Mouse (Mus musculus) MN1 (cell line): ENCODE measurements around the gene A630001G21Rik.
A peak's percentile ranks its signal among the peaks of the same experiment; 100 is the strongest.

Source experiments
- DNase-seq: peaks from one replicate; pipeline ENCODE4 v3.0.0-alpha.2; 2016; ENCODE audit warnings: low spot score

The A630001G21Rik gene

DNA sequence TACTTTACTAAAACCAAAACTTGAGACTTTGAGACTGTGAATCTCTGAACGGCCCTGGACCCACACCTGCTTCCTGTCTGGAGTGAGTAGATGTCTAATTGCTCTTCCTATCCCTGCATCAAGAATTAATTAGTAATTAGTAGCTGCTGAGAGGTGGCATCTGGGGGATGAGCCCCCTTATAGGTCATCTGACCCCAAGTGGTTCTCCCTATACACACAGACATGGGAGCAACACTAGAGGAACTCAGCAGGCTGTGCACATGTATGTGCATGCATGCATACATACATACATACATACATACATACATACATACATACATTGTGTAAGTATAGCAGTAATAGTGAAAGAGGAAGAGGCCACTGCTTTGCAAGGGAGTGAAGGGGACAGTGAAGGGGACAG is 43.9 kb downstream of the A630001G21Rik start:
- no peak for DNase-seq

DNA sequence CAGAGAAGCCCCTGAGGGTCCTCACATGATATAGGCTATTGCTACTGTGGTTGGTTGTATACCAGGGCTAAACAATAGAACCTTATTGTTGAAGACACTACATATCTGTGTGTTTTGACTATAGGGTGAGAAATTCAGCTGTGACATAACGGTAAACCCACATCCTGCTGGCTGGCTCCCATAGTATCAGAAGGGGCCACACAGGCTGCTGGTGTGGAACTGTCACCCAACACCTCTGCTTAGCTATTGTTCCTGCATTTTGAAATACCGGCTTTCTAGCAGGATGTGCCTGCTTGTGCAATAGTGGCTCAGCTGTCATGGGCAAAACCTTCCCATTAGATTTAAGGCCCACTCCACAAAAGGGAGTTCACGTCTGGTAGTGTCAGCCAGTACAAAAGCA is 45.9 kb downstream of the A630001G21Rik start:
- no peak for DNase-seq

- DNase-seq: no peak
These were observed 48.0 kb downstream of the A630001G21Rik start for GRCm38 (mm10) chr1:85730471-85730870.

- DNase-seq: peak; percentile 12
These were observed 58.1 kb downstream of the A630001G21Rik start for GRCm38 (mm10) chr1:85720220-85720893.

GRCm38 (mm10) chr1:85719049-85719448 is 59.4 kb downstream of the A630001G21Rik start:
- DNase-seq: no peak

GRCm38 (mm10) chr1:85716447-85717027 is 61.9 kb downstream of the A630001G21Rik start:
- no peak for DNase-seq

DNA sequence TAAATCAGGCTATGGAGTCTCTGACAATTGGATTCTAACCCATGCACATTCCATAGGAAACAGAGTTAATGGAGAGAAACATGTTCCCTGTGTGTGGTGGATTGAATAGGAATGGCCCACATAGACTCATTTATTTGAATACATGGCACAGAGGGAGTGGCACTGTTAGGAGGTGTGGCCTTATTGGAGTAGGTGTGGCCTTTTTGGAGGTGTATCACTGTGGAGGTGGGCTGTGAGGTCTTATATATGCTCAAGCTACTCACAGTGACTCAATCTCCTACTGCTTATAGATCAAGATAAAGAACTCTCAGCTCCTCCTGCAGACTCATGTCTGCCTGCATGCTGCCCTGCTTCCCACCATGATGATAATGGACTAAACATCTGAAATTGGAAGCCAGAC is 63.9 kb downstream of the A630001G21Rik start:
- no peak for DNase-seq

DNA sequence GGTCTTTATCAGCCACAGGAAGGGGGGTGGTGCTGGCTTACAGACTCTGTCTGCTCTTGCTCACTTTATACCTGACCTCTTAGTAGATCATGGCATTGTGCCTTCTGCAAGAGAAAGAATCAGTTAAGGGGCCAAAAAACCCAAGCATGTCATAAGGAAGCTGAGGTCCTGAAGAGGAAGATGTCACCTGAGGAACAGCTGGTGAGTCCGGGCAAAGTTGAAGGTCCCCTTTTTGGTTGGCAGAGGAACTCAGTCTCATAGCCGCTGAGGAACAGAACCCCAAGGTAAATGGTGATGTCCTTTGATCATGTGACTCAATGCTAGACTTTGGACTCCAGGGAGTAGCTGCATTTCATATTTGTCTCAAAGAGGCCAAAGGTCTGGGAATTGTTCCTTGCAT is 71.7 kb downstream of the A630001G21Rik start:
- DNase-seq: no peak

GRCm38 (mm10) chr1:85705552-85705951 is 72.9 kb downstream of the A630001G21Rik start:
- DNase-seq: no peak

DNA sequence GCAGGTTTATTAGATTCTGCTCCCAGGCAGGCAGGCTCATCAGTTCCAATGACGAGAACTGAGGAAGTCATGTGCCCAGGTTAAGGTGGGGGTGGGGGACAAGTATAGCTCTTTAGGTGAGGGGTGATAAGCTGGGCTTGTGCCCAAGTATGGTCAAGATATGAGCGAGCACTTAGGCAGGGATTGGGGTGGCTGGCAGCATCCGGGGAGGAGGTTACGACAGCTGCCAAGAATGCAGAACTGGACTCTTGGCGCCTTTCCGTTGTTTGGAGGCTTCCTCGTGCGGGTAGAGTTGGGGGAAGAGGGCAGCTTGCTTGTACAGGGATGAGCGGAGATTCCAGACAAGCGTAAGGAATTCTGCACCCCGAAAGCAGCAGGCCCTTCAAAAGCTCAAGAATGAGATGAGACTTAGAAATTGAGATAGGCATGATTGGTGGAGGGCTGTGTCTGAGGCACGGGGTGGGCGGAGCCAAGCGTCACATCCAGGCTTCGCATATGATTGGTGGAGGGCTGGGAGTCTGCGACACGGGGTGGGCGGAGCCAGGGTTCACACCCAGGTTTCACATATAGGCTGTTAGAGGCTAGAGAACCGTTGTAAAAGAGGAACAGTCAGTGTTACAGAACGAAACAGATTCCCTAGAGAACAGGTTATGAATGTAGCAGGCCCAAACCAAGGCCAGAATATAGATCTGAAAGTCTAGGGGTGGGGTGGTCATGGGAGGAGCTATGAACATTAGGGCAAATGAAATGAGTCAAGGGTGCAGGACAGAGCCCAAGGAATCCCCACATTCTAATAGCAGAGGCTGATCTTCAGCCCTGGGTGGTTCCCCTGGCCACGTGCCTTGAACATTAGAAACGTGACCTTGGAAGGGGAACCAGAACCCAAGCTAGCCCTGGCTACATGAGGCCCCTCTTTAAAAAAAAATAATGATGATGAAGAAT is 74.9 kb downstream of the A630001G21Rik start:
- DNase-seq: peak; percentile 7

- DNase-seq: no peak
These were observed 75.9 kb downstream of the A630001G21Rik start for GRCm38 (mm10) chr1:85702531-85702930.

DNA sequence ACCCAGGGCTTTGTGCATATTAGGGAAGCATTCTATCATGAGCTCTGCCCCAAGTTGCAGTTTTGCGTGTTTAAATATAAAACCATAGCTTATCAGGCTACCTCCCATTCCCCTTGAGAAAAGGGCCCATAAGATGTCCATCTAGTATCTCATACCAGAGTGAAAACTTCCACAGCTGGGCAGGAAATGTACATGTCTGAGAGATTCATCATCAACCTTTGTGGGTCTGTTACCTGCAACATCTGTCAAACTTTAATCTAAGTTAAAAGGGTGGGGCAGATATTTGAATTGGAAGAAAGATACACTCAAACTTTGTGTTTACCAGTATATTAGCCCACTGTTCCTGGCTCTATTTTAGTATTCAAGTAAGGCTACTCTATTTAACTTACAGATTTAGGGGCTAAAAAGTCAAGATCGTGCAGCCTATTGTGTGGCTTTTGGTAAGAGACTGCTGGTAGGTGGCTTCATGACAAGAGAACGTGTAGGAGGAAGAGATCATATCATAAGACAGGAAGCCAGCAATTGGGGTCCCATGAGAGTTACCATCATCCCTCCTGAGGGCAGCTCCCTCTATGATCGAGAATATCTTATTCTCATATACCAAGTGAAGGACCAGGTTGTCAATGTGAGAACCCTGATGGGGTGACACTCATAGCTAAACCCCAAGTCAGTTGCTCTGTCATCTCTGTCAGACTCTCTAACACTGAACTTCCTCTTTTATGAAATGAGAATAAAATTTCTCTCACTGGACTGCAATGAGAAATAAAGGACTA is 80.5 kb downstream of the A630001G21Rik start:
- DNase-seq: no peak

- no peak for DNase-seq
These were observed 82.8 kb downstream of the A630001G21Rik start for GRCm38 (mm10) chr1:85695646-85696045.

GRCm38 (mm10) chr1:85693280-85693679 is 85.2 kb downstream of the A630001G21Rik start:
- no peak for DNase-seq

DNA sequence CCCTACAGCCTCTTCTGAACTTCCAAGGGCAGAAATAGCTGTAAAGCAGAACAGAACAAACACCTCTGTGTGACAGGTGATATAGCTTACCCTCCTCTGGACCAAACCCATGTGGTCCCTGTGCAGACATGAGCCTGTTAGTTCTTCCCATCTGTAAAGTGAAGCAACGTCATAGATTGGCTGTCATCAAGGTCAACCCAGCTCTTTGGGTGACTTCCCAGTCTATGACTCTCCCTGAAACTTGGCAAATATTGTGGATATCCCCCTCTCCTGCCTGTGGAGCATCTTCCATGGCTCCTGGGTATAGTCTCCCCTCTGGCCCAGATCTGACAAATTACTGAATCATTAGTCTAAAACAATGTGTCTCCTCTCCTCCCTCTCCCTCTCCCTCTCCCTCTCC is 86.2 kb downstream of the A630001G21Rik start:
- no peak for DNase-seq

DNA sequence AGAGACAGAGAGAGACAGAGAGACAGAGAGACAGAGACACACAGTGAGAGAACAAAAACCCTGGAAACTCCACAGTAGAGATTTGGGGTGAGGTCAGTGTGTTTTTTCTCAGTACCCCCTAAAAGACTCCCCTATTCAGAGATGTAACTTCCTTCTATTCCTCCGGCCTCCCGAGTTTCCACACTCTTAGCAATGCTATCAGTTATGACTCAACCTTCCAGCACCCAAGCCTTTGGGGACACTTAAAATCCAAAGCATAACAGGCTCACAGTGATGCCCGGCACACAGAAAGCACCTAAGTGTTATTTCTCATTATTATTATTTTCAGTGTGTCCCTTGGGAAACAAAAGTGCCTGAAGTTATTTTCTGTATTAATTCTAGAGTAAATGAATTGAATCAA is 87.9 kb downstream of the A630001G21Rik start:
- no peak for DNase-seq

DNA sequence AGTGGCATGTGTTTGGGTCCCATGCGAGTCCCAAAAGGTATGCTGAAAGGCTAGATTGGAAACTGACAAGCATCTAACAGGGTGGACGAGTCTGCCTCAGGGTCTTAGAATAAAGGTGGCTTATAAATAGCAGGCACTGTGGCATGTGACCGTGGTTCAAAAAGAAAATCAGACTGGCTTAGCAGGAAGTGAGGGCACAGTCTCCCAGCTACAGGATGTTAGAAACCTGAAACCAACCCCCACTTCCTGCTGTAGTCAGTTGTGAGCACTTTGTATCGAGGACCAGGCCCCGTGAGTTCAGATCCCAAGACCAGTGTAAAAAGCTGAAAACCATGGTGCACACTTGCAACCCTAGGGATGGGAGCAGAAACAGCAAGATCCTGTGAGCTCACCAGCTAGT is 91.1 kb downstream of the A630001G21Rik start:
- no peak for DNase-seq

DNA sequence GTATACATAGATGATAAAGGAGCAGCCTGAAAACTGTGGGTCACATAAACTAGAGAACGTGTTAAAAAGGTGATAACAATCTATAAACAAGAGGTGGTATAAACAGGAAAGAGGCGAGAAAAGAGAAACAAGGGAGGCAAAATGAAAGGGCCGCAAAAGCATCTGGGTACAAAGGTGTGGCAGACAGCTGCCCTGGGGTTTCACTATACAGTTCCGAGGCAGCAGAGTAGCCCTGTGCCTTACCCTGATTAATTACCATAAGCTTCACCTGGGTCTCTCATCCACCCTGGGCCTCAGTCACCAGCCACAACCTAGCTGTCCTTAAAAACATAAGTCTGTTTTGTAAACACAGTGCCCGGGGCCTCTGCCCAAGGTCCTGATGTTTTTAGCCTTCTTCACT is 91.8 kb downstream of the A630001G21Rik start:
- DNase-seq: no peak

DNA sequence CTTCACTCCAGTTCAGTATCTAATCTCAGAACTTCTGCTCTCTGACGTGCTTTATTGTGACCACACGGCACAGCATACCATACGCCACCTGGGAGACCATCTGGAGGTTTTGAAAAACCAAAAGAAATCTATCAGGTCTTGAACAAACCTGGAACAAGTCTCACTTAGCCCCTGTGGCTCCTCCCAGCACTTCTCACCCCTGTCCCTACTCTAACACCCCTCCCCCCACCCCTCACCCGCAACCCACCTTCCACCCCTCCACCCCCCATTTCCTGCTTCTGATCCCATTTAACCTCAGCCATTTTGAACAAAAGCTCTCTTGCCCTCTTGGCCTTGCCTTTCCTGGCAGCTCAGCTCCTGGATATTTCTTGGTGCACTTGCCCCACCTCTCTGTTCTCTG is 98.2 kb downstream of the A630001G21Rik start:
- no peak for DNase-seq
